Mouse (Mus musculus): ENCODE measurements around the gene Ptpn7. TPM values are rescaled to one million over a fixed set of nuclear protein-coding genes. Genes with fewer than 3 reads are reported as not detected.

Ptpn7 gene
- total and polyA plus RNA-seq, 3 experiments, result 61.4 to 81.9 (median 81.9) TPM

DNA sequence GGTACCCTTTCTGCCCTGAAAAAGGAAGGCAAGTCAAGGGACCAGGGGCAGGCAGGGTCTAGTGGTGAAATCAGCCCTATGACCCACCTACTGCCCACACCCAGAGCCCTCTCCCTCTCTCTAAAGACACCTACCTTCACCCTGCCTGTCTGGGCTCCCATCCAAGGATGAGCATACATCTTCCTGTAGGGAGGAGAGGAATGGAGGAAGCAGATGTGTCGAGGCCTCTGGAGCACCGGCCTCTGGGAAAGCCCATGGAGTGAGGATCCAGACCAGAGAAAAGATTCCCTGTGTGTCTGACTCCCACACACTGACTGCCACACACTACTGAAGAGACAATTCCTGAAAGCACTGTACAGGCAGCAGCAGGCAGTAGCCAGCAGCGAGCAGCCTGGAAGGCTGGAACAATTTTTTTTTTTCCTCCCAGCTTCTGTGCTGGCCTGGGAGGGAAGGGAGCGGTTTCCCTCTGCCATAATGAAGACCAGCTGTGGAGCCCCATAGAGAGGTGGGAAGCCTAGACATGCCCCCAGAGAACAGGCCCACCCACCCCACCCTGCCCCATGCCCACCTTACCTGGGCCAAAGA lies 6.0 kb upstream of the Ptpn7 start:
- no peaks in the 10 kb centered on the region for H3K79me2 ChIP-seq (replicated peaks; ENCODE audit: control insufficient read depth, extremely low read depth, insufficient read depth, poor library complexity, severe bottlenecking)
- dilution Hi-C loops (cut with MboI; ENCODE audit: extremely low pct_ligation_motif_present, extremely low pct_unique_long_range_greater_than_20kb, low sequenced_read_pairs), result no loop called here
- no peak overlapping the region for H3K27ac ChIP-seq (ENCODE audit: insufficient read depth, low read depth)

DNA sequence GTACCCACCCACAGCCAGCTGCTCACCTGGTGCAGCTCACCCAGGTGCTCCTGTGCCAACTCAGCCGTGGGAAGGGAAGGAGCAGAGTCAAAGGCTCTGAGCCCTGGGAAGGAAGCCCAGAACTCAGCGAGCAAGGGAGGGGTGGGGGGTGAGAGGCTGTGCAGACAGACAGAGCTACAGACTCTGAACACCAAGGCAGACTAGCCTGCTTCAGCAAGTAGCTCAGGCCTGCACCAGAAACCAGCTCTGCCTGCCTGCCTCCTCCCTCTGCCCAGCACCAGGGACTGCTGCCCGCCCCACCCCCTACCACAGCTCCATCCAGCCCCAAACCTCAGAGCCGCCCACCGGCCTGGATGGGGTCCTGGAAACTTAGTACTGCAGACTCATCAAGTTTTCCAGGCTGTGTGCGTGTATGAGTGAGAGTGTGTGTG lies 4.5 kb upstream of the Ptpn7 start:
- Histone ChIP-seq H3K4me3 (replicated peaks in 1 of 3; ENCODE audit: low read depth in 2 of 3, low read length in 2 of 3, poor library complexity in 1 of 3) (no peak overlapping the region), H3K27me3 (replicated peaks) (no peaks in the 10 kb centered on the region), H3K4me2 (ENCODE audit: insufficient read depth, low read depth, poor library complexity, severe bottlenecking) (no peak overlapping the region), H3K9ac (ENCODE audit: insufficient read depth, low read depth) (no peak overlapping the region), H3K4me1 (ENCODE audit: control insufficient read depth in 1 of 2, insufficient read depth in 2 of 2) (peaks cover 15 to 47% of the 10 kb centered on the region in 2 experiments), H3K27ac (ENCODE audit: insufficient read depth, low read depth) (no peak overlapping the region), H3K9me3 (replicated peaks; ENCODE audit: low read length) (no peaks in the 10 kb centered on the region), H3K36me3 (replicated peaks in 1 of 2; ENCODE audit: control insufficient read depth in 1 of 2, insufficient read depth in 1 of 2, low read length in 1 of 2) (peaks cover 22 to 45% of the 10 kb centered on the region in 2 experiments), H3K79me2 (replicated peaks; ENCODE audit: control insufficient read depth, extremely low read depth, insufficient read depth, poor library complexity, severe bottlenecking) (no peaks in the 10 kb centered on the region)
- DNase-seq (ENCODE audit: extremely low read depth), result no peak
- in situ Hi-C loops (cut with MboI; ENCODE audit: low pct_ligation_motif_present, low pct_unique_long_range_greater_than_20kb, low sequenced_read_pairs), result no loop called here
- no peak for TF ChIP-seq HCFC1 (IDR thresholded peaks at IDR 0.05; ENCODE audit: low read depth, low read length)
- TF ChIP-seq E2F4 (IDR thresholded peaks at IDR 0.05; ENCODE audit: insufficient replicate concordance, low read depth, low read length), result no peak
- no peak for TF ChIP-seq TCF12 (IDR thresholded peaks at IDR 0.05; ENCODE audit: low read depth, low read length)
- TF ChIP-seq EP300 (IDR thresholded peaks at IDR 0.05; ENCODE audit: low read length), result no peak
- no peak for TF ChIP-seq RAD21 (IDR thresholded peaks at IDR 0.05; ENCODE audit: low read depth, low read length)
- no peak for TF ChIP-seq MAX (IDR thresholded peaks at IDR 0.05; ENCODE audit: low read length)
- TF ChIP-seq MAZ (IDR thresholded peaks at IDR 0.05; ENCODE audit: low read depth, low read length), result no peak
- TF ChIP-seq ETS1 (conservative IDR thresholded peaks at IDR 0.05; ENCODE audit: low read depth, low read length), result no peak
- TF ChIP-seq GABPA (IDR thresholded peaks at IDR 0.05; ENCODE audit: insufficient replicate concordance, low read depth, low read length), result no peak
- TF ChIP-seq MYC (IDR thresholded peaks at IDR 0.05; ENCODE audit: low read depth, low read length), result no peak
- TF ChIP-seq PAX5 (IDR thresholded peaks at IDR 0.05; ENCODE audit: low read length), result no peak
- no peak for TF ChIP-seq ZMIZ1 (IDR thresholded peaks at IDR 0.05; ENCODE audit: low read depth, low read length)
- TF ChIP-seq ZC3H11A (IDR thresholded peaks at IDR 0.05; ENCODE audit: low read depth, low read length), result no peak
- no peak for TF ChIP-seq MEF2A (IDR thresholded peaks at IDR 0.05; ENCODE audit: borderline replicate concordance, low read depth, low read length)
- TF ChIP-seq SIN3A (IDR thresholded peaks at IDR 0.05; ENCODE audit: low read length), result no peak
- TF ChIP-seq CHD2 (IDR thresholded peaks at IDR 0.05; ENCODE audit: low read length), result no peak
- no peak for TF ChIP-seq JUN (IDR thresholded peaks at IDR 0.05; ENCODE audit: insufficient read depth, low read depth, low read length)
- TF ChIP-seq NELFE (IDR thresholded peaks at IDR 0.05; ENCODE audit: low read depth, low read length), result no peak
- TF ChIP-seq ZNF384 (IDR thresholded peaks at IDR 0.05; ENCODE audit: low read depth, low read length), result no peak
- no peak for TF ChIP-seq IRF4 (IDR thresholded peaks at IDR 0.05; ENCODE audit: low read depth, low read length)
- dilution Hi-C loops (cut with MboI; ENCODE audit: extremely low pct_ligation_motif_present, extremely low pct_unique_long_range_greater_than_20kb, low sequenced_read_pairs), result no loop called here

More for the DNA sequence above, 6.0 kb upstream of the Ptpn7 start:
- peaks cover 13 to 48% of the 10 kb centered on the region in 2 experiments for H3K4me1 ChIP-seq (ENCODE audit: control insufficient read depth in 1 of 2, insufficient read depth in 2 of 2)
- in situ Hi-C loops (cut with MboI; ENCODE audit: low pct_ligation_motif_present, low pct_unique_long_range_greater_than_20kb, low sequenced_read_pairs), result no loop called here
- H3K36me3 ChIP-seq (replicated peaks in 1 of 2; ENCODE audit: control insufficient read depth in 1 of 2, insufficient read depth in 1 of 2, low read length in 1 of 2), result peaks cover 28 to 58% of the 10 kb centered on the region in 2 experiments
- DNase-seq (ENCODE audit: extremely low read depth), result no peak
- no peaks in the 10 kb centered on the region for H3K27me3 ChIP-seq (replicated peaks)
- H3K4me3 ChIP-seq (replicated peaks in 1 of 3; ENCODE audit: low read depth in 2 of 3, low read length in 2 of 3, poor library complexity in 1 of 3), result no peak overlapping the region
- TF ChIP-seq USF2 (conservative IDR thresholded peaks at IDR 0.05; ENCODE audit: low read depth, low read length) (no peak), IRF4 (IDR thresholded peaks at IDR 0.05; ENCODE audit: low read depth, low read length) (no peak), POLR2AphosphoS2 (IDR thresholded peaks at IDR 0.05; ENCODE audit: low read depth, low read length) (no peak), ZMIZ1 (IDR thresholded peaks at IDR 0.05; ENCODE audit: low read depth, low read length) (no peak), KAT2A (IDR thresholded peaks at IDR 0.05; ENCODE audit: insufficient replicate concordance, low read length) (no peak), ELF1 (IDR thresholded peaks at IDR 0.05; ENCODE audit: low read depth, low read length) (no peak)
- H3K4me2 ChIP-seq (ENCODE audit: insufficient read depth, low read depth, poor library complexity, severe bottlenecking), result no peak overlapping the region
- H3K9me3 ChIP-seq (replicated peaks; ENCODE audit: low read length), result no peaks in the 10 kb centered on the region
- no peak overlapping the region for H3K9ac ChIP-seq (ENCODE audit: insufficient read depth, low read depth)

All from CH12.LX (cell line).